Mouse (Mus musculus) CH12.LX (cell line): ENCODE results near the gene Krtap4-16.
"Not testable (repeated sequence)": the region's sequence is repeated elsewhere in the genome, so short reads cannot be mapped to it uniquely, and the experiment has no call there.

Experiments used
- CHD2 ChIP-seq: IDR thresholded peaks from 2 replicates; pipeline ENCODE4 v1.6.1; 2011; ENCODE audit warnings: low read length, improper control_type of control experiment
- CTCF ChIP-seq, 2 experiments: IDR thresholded peaks in 1 of 2; conservative IDR thresholded peaks in 1 of 2; 2 replicates each; pipeline ENCODE4 v1.5.1; 2011 to 2012; ENCODE audit warnings: low read depth in 2 of 2, low read length in 2 of 2, improper control_type of control experiment in 1 of 2, inconsistent platforms in 1 of 2, mild to moderate bottlenecking in 1 of 2, moderate library complexity in 1 of 2
- HCFC1 ChIP-seq: IDR thresholded peaks from 2 replicates; pipeline ENCODE4 v1.6.1; 2012; ENCODE audit warnings: low read depth, mild to moderate bottlenecking, inconsistent platforms, low read length, improper control_type of control experiment
- JUND ChIP-seq: conservative IDR thresholded peaks from 2 replicates; pipeline ENCODE4 v1.6.1; 2011; ENCODE audit warnings: low read depth, low read length, improper control_type of control experiment
- POLR2A ChIP-seq: IDR thresholded peaks from 2 replicates; pipeline ENCODE4 v1.6.1; 2011; ENCODE audit warnings: low read depth, mild to moderate bottlenecking, improper control_type of control experiment, low read length
- SIN3A ChIP-seq: IDR thresholded peaks from 2 replicates; pipeline ENCODE4 v1.6.1; 2012; ENCODE audit warnings: low read length, improper control_type of control experiment, inconsistent platforms
- SMC3 ChIP-seq: IDR thresholded peaks from 2 replicates; pipeline ENCODE4 v1.6.1; 2011; ENCODE audit warnings: low read depth, low read length, improper control_type of control experiment
- ZNF384 ChIP-seq: IDR thresholded peaks from 2 replicates; pipeline ENCODE4 v1.6.1; 2012; ENCODE audit warnings: low read depth, low read length, improper control_type of control experiment, inconsistent platforms

DNA sequence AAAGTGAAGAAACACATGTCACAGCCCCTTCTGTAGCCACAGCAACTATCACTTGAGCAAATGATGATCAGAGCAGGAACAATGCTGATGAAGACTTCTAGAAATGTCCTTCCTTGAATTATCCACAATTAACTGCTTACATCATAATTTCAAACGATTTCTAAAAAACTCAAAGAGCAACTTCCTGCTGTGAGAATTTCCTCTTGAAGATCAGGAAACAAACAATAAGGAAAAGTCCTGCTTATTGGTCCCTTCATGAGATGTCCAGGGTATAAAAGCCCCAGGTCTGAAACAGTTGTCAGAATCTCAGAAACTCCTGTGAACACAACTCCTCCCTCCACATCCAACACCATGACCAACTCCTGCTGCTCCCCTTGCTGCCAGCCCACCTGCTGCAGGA lies 27.5 kb upstream of the Krtap4-16 start, which contains the start of gene Gm11567:
- TF ChIP-seq SMC3; ZNF384; CTCF (conservative IDR thresholded peaks at IDR 0.05 in 1 of 2, IDR thresholded peaks at IDR 0.05 in 1 of 2; ENCODE audit: low read depth in 2 of 2, low read length in 2 of 2); CHD2; SIN3A; JUND; POLR2A; HCFC1: not testable (repeated sequence)
